Mouse (Mus musculus) right cerebral cortex, adult 2 months (tissue): ENCODE data around the gene Olfr1367.

ENCODE experiments used
- DNase-seq, 2 experiments: peaks; one replicate each; pipeline ENCODE4 v3.0.0; 2021 to 2022; ENCODE audit warnings: low spot score in 2 of 2

The Olfr1367 gene

DNA sequence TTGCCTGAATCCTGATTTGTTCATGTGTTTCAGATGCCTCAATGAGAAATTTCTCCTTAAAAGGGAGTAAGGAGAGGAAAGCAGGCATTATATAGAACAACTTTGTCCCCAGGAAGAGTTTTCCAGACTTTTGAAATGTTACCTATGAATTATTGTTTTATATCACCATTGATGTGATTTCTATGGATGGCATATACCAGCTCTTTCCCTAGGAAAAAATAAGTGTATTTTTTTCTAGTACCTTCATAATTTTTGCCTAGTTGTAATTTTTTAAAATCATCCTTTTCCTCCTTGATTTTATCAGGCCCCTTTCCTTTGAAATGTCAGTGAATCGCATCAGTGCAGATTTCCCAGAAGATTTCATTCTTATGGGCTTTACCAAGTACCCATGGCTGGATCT, at the start of gene Olfr1367:
Gene Olfr1367, plus strand, starts transcription at position 301 of the 400 bp plus-strand sequence.
- DNase-seq: no peak

DNA sequence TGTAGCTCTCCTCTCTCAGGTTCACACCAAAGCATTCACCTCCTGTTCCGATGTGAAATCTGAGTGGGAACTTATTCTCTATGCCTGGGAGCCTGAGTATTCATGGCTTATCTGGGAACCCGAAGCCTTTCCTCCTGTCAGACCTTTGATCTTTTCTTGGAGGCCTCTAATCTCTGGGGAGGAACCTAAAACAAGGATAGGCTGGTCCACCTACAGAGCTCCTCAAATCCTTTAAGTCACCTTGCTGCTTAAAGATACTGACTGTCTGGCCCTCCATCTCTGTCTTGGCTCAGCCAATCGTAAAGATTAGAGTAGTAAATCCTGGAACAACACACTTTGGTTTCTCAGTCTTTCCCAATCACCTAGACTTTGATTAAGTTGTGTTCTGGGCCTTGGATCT, 48.2 kb upstream of the Olfr1367 start:
- DNase-seq: no peak

DNA sequence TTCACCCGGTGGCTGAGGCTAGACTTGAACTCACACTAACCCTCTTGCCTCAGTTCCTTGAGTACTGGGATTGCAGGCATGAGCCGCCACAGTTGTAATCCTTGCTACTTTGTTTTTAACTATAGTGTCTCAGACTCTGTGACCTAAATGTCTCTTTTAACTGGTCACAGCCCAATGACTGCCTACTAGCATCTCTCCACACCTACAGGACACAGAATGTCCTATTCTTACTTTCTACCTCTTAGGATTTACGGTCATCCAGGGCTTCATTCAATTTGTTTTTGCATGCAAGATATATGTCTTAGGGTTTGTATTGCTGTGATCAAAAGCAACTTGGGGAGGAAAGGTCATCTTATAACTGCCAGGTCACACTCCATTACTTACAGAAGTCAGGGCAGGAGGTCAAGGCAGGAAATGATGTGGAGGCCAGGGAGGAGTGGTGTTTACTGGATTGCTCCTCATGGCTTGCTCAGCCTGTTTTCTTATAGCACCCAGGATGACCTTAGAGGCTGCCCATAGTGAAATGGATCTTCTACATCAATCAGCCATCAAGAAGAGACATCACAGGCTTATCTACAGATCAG, 42.1 kb upstream of the Olfr1367 start:
- DNase-seq: no peak

DNA sequence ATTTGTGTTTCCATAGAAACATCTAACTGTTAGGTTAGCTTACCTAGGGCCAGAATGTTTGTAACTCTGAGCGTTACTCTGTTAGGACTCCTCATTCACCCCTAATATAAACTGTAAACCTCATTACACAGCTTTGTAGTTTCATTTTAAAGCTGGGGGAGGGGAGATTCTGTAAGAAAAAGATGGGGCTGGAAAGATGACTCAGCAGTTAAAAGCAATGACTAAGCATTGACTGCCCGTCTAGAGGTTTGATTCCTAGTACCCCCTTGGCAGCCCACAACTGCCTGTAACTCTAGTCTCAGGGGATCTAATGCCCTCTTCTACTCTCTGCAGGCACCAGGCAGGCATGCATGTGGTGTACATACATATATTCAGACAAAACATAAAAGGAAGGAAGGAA, 36.9 kb upstream of the Olfr1367 start:
- no peak for DNase-seq

DNA sequence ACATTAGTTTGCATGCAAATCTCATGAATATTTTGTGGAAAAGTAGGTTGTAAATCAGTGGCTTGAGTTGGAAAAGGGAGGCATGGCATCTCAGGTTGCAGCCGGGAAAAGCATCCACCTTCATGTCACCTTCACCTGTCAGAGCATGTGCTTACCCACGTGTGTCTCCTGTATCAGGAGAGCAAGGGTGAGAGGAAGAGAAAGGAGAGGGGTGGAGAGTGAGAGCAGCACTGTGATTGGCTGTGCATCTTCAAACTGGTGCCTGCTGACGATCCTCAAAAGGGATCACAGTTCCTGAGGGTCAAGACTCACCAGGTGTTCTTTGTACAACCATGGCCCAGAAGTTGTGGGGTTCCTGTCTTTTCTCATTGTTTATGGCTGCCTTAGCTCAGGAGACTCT, 34.8 kb upstream of the Olfr1367 start, which contains the start of gene Gpx6:
Gene Gpx6, plus strand, starts transcription at position 200 of the 400 bp plus-strand sequence.
- DNase-seq: no peak

DNA sequence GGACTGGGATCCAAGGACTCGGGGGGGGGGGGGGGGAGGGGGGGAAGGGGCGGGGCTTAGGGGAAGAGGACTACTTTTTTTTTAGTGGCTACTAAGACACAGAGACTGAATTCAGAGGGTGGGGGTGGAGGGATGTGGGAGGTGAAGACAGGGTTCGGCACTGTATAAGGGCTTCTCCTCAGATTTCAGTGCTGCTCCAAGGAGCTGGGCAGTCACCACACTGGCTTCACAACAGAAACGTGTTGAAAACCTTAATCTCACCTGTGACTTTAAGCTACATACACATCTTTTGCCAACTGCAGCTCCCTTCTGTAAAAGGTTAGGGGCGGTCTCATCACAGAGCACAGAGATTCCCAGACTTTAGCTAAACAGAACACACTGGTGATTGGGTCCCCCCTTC, 33.9 kb upstream of the Olfr1367 start:
- no peak for DNase-seq

DNA sequence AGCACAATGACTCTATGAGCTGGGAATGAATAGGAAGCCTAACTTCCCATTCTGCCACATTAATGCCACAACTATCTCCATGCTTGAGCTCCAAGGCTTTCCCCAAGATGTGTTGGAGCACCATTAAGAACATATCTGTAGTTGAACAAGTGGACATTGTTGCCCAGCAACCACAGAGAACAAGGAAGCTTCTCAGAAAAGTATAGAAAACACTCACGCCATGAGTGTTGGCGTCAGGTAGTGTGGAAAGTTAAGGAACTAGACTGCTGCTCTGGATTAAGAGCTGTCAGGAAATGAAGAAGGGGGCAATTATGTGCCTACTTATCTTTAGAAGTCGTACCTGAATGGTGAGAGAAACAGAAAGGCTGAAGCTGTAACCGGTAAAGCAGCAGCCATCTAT, 32.8 kb upstream of the Olfr1367 start:
- no peak for DNase-seq

DNA sequence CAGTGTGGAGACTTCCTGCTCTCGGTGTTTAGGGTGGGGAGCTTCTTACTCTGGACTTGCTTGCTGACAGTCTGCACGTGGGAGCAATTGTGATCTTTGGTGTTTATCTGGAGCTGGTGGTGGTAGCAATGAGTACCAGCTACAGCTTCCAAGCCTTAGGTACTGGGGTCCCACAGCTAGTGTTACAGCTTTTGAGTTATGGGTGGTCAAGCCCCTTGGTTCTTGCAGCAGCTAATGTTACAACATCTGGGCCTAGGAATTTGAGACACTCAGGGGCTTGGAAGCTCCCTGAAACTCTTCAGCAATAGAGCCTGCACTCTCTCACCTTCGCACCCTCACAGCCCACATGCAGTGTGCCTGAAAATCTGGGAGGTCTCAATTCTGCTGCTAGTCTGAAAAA, 26.4 kb upstream of the Olfr1367 start:
- DNase-seq: no peak

DNA sequence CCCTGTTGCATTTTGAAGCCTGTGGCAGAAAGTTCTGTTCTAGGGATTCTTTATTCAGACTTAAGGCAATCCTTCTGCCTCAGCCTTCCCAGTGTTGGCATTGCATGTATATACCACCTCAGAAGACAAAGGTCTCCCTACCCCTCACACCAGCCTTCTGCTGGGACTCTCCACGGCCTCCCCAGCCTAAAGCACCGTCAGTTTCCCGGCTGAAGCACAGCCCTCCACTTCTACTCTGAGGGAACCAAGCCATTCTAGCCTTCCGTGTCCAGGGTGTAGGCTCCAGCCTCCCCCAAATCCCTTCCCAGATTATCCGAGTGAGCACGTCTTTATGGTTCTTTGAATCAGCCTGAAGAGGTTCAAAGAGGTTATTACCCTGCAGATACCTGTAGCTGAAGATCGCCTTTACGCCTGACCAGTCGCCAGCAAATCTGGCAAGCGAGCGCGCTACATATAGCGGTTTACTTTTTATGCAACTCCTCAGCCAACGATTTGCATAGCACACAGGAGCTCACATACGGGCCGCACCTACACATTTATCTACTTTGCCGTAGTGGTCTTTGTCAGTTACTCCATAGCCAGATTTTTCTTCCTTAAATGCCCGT, 24.7 kb upstream of the Olfr1367 start:
- peak; percentile 50 to 53 for DNase-seq

DNA sequence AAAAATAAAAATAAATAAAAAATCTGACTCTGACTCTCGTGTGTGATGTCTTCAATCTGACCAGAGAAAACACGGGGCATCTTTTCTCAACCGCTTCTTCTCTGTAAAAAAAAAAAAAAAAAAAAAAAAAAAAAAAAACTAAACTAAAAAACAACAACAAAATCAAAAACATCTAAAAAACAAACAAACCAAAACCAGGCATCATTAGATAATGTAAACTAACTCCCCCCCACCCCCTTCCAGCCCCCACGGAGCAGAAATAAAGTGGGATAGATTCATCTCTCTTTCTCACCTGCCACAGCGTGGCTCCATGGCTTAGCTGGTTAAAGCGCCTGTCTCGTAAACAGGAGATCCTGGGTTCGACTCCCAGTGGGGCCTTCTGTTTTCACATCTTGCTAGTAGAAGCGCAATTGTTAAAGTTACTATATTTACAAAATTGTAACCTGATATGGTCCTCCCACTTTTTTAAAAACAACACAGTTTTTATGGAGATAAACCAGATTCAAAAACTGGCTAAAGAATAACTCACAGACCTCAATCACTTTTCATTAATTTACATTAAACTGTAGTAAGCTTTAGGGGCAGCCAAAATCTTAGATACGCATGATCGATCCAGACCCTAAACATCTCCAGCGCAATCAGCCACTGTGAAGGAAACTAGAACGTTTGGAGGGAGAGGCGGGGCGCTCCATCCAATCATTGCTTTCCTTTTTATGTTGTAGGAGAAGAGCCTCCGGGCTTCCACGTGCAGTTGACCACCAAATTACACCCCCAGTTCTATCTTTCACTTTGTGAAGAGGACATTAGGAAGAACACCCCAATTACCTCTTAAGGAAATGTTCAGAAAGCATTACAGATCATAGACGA, 24.0 kb upstream of the Olfr1367 start:
- DNase-seq: peak; percentile 80 to 89

DNA sequence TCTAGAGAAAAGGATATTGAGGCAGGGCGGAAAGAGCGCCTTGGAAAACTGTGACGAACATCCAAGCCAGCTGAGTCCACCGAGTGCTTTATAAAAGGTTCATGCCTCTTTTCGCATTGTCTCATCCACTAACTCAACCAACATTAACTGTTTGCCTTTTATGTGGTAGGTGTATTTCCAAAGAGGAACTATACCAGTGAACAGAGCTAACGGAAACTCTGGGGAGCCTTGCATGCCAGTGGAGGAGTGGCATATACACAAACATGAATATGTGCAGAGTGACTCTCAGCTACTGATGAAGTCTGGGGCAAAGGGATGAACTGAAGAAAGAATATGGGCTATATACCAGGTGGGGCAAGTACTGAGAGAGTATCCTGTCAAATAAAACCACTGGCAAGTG, 23.3 kb upstream of the Olfr1367 start:
- peak in 1 of 2 experiments; percentile 13 for DNase-seq

DNA sequence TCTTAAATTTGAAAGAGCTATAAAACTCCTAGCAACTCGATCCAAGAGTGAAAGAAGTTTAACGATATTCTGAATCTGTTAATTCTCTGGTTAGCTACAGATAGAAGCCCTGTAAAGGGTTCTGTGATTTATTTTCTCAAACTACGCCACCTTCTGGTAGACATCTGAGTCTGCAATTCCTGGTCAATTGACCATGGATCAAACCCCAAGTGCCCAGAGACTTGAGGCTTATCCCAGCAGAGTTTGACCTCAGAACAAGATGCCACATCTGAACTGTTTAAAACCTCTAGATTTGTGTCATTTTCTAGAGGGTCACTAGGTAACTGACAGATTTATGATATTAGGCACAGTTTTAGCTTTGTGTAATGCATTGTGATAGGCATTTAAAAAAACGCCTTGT, 20.5 kb upstream of the Olfr1367 start:
- DNase-seq: no peak

DNA sequence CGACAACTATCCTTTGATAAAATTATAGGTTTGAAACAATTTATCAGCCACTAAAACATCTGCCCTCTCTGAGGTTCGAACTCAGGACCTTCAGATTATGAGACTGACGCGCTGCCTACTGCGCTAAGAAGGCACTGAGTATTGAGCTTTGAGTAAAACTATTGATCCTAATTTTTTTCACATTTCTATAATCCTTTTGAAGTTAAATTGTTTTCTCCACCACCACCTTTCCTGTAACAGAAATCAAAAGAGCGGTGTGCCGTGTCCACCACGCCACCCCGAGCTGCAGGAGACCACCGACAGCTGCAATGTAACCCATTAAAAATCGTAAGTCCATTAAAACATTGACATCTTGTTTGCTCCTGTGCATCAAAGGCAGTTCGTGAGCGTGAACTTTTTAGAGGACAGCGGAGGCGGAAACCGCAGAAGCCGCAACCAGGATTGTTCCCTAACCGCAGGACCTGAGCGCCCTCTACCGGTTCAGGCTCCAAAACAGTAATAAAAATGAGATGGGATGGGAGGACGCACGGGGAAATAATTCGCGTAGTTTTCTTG, 20.0 kb upstream of the Olfr1367 start:
- DNase-seq: peak; percentile 89 to 90

DNA sequence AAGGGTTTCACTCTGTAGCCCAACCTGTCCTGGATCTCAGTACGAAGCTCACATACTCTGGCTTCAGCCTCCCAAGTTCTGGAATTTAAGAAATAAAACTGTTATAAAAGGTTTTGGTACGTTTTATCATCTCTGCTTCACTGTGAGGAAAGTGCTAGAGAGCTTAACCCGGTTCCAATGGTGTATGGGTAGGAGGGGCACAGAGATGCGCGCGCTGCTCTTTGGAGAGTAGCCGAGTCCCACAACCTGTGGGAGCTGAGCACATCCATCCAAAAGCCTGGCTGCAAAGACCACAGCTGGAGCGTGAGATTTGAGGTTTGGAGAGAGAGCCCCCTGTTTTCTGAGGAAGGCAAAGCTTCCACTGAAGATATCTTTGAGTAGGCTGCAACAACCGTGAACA, 19.3 kb upstream of the Olfr1367 start:
- DNase-seq: peak; percentile 15 to 20

DNA sequence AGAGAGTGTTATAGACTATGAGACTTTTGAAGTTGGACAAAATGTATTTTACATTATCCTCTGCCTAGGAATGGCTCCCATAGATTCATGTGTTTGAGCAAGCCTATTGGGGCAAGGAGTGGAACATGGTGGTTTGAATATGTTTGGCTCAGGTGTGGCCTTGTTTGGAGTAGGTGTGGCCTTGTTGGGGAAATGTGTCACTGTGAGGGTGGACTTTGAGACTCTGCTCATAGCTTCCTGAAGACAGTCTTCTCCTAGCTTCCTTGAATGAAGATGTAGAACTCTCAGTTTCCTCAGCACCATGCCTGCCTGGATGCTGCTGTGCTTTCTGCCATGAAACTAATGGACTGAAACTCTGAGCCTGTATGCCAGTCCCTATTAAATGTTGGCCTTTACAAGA, 3.9 kb downstream of the Olfr1367 start:
- no peak for DNase-seq

DNA sequence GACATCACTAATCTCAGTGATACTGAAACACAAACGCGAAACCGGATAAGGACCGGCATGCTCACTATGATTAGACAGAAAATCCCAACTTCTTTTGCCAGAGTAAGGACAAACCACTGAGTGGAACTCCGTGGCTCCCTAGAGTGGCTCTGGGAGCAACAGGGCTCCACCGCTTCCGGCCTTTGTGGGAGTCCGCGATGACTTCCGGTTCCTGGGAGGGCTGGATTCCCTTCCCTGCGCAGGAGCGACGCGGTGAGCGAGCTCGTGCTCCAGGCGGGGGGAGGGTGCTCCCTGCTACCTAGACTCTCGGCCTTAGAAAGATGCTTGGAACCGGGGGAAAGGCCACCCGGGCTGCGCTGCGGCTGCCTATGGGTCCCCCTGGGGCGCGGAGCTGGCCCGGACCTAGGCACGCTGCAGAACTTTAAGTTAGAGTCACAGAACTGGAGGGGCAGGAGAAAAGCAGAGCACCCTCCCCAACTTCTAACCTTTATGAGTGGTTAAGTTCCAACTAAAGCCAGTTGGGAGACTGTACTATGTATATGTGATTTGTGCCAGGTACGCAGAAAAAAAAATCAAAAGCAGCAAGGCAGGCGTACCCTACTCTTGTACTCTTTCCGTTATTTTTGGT, 16.0 kb downstream of the Olfr1367 start, which contains the start of gene Zscan12:
Gene Zscan12, plus strand, starts transcription at position 200 of the 628 bp plus-strand sequence.
- DNase-seq: peak; percentile 91 to 93

DNA sequence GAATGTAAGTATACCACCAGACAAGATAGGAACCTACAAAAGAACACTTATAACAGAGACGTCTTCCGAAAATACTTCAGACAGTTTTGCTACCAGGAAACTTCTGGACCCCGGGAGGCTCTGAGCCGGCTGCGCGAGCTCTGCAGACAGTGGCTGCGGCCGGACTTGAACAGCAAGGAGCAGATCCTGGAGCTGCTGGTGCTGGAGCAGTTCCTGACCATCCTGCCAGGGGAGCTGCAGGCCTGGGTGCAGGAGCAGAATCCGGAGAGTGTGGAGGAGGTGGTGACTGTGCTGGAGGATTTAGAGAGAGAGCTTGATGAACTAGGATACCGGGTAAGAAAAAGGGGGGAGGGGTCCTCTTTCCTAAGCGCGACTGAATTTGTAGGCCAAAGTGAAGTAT, 17.0 kb downstream of the Olfr1367 start:
- DNase-seq: no peak

DNA sequence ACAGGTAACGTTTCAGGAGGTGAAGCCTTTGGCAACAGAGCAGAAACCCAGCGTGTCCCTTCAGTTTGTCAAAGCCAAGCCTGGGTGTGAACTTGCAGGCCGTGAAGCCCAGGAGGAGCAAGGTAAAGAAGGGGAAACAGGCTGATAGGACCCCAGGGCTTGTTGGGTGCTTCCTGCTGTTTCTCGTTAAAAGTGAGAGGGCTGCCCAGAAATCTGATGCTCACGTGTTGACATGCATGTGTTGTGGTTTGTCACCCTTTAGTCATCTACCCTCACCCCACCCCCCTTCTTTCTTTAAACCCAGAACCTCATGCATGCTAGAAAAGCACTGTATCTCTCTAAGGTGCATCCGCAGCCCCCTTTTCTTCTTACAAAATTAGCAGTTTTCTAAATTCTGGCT, 19.9 kb downstream of the Olfr1367 start:
- no peak for DNase-seq

DNA sequence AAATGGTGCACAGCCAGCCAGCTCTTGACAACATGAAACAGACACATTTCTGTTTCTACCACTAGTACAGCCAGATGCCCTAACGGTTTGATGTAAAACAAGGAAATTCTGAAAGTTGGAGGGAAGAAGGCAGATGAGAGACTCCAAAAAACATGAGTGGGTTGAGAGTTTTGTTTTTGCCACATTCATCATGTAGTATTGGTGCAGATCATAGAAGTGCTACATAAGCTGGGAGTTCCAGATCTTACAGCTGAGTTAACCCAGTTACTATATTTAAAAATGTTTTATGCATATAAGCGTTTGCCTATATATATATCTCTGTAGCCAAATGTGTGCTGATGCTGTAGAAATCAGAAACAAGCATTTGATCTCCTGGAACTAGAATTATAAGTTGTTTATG, 26.0 kb downstream of the Olfr1367 start:
- DNase-seq: no peak

DNA sequence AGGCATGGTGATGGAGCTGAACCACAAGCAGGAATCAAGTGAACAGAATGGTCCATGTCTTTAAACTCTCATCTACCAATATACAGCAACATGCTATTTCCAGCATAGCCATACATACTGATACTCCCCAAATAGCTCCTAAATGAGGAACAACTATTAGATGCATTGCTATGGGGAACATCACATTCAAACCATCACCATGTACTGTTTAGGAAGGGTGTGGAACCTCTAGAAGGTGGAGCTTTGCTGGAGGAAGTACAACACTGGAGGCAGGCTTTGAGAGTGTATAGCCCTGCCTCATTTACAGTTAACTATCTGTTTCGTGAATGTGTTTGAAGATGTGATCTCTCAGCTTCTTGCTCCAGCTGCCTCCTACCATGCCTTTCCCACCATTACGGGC, 31.1 kb downstream of the Olfr1367 start:
- DNase-seq: no peak

DNA sequence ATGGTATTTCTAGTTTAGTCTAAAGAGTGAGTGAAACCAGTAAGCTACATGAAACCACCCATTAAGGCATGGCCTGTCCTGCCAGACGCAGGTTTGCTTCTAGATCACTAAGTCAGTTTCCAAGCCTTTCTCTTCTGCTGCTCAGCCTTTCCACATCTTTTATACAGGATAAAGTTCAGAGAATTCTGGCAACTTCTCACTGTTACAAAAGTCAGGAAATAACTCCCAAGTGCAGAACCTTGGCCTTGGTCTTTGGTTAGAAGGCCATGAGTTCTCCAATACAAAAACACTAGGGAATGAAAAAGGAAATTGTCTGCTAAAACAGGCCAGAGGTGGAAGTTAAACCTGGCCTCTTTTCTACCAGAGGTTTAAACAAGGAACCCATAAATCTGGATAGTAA, 48.5 kb downstream of the Olfr1367 start:
- no peak for DNase-seq

DNA sequence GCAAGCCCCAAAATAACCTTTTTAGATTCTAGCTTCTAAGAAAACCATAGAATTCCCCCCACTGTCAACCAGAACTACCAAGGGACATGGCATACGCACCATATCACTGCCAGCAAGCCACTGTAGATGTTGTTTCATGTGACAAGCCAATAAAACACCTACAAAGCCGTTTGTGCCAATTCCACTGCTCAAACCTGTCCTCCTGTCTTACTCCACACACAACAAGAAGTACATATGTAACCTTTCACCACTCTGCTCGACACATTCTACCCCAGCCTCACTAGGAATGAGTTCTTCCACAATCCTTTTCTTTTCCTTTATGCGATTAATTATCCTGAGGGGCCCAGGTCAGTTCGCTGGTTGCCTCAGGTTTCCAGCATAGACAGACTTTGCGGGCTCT, 48.9 kb downstream of the Olfr1367 start:
- no peak for DNase-seq
